Mouse (Mus musculus) neural tube, embryonic 13.5 days (tissue): Measurements from ENCODE around the gene Rnf43. TPM values are rescaled to one million over a fixed set of nuclear protein-coding genes. Genes with fewer than 3 reads are reported as not detected.

ENCODE experiments used
- ATAC-seq: fragments of 200-750 bp; cut with Nextera tagmentation; 2 replicates; pipeline ENCODE4 v1.8.0; 2017; ENCODE audit warnings: low read depth, mild to moderate bottlenecking, moderate TSS enrichment, moderate library complexity
- H3K27ac ChIP-seq: fragments of 300-500 bp; sonication (generic); replicated peaks from 2 replicates; pipeline ENCODE4 v1.5.1; 2015; ENCODE audit warnings: moderate library complexity, mild to moderate bottlenecking, inconsistent platforms
- H3K27me3 ChIP-seq: fragments of 300-500 bp; sonication (generic); 2 replicates; pipeline ENCODE4 v1.6.1; 2015; ENCODE audit warnings: mild to moderate bottlenecking, inconsistent platforms
- H3K36me3 ChIP-seq: fragments of 300-500 bp; sonication (generic); 2 replicates; pipeline ENCODE4 v1.6.1; 2015; ENCODE audit warnings: mild to moderate bottlenecking, inconsistent platforms
- H3K4me1 ChIP-seq: fragments of 300-500 bp; sonication (generic); replicated peaks from 2 replicates; pipeline ENCODE4 v1.6.1; 2015; ENCODE audit warnings: inconsistent platforms
- H3K4me2 ChIP-seq: fragments of 300-500 bp; sonication (generic); 2 replicates; pipeline ENCODE4 v1.6.1; 2015; ENCODE audit warnings: inconsistent platforms, mild to moderate bottlenecking, moderate library complexity
- H3K4me3 ChIP-seq: fragments of 300-500 bp; sonication (generic); 2 replicates; pipeline ENCODE4 v1.5.1; 2015; ENCODE audit warnings: mild to moderate bottlenecking, inconsistent platforms
- H3K9ac ChIP-seq: fragments of 300-500 bp; sonication (generic); 2 replicates; pipeline ENCODE4 v1.6.1; 2015; ENCODE audit warnings: moderate library complexity, mild to moderate bottlenecking, inconsistent platforms
- H3K9me3 ChIP-seq: fragments of 300-500 bp; sonication (generic); 2 replicates; pipeline ENCODE4 v1.6.1; 2016; ENCODE audit warnings: inconsistent platforms
- WGBS: fragments of 180-500 bp; shearing (Covaris S2); methylation state at CpG from one replicate; pipeline ENCODE4 v1.1.7; 2015; 5-methylcytosine and 5-hydroxymethylcytosine counted together
- polyA plus RNA-seq: library from polyadenylated mRNA; unstranded; fragments of >200 nt; fragmentation: Nextera tagmentation; extraction: Ambion mirVana; gene quantifications from 2 replicates; pipeline ENCODE4 v1.2.1, GENCODE M21; 2015

Gene Rnf43
- polyA plus RNA-seq, 1 experiment from 2014 or later: 0.68 TPM

DNA sequence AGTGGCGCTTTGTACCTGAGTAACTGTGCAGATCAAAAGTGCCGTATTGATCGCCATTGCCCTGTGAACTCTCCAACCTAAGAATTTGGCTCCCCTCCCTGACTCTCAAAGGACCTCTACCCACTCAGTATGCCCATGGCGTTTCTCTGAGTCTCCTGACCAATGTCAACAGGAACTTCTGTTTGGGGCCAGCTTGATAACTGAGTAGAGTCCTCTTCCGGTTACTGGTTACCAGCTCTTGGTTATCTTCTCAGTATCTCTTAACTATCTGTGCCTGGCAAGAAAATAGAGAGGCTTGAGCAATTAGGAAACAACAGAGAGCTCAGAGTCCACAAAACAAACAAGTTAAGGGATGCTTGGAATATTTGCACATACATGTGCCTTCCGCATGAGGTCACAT, 38.6 kb downstream of the Rnf43 start:
- Histone ChIP-seq H3K9me3 (no peaks in the 10 kb centered on the region), H3K4me3 (no peak overlapping the region), H3K27me3 (no peaks in the 10 kb centered on the region), H3K4me2 (no peak overlapping the region), H3K9ac (no peak overlapping the region), H3K36me3 (no peaks in the 10 kb centered on the region), H3K27ac (no peak overlapping the region), H3K4me1 (no peaks in the 10 kb centered on the region)
- no peak for ATAC-seq
- 76% methylated on average over 6 of the region's 6 CpGs for WGBS

DNA sequence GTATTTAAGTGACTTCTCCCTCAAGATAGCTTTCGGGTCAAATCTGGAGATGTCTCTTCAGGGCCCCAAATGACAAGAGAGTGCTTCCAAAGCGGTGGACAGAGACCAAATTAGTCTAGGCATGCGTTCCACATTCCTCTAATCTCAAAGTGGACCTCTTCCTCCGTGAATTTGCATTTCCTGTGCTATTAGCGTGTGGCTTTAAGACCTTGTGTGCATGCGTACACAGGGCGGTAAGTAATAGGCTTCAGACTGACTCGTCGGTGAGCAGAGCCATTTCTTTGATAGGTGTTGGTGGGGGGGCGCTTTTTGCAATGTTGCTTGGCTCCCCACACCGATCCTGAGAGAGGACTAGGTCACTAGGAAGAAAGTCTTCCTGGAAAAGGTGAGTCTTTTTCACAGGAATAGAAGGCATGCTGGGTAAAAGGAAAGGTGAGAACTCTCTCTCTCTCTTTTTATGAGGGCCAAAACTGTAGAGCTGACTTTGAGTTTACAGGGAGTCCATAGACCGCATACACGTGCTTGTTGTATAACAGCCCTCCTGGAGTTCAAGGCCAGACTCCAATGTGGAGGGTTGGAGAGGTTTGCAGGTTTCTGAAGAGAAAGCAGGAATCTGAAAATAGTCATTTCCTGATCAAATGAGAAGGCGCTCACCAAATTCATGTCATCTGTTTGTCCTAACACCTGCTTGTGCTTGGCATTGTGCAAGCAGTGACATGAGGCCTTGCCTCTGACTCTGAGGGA, 39.5 kb downstream of the Rnf43 start:
- Histone ChIP-seq H3K9ac (no peak overlapping the region), H3K4me3 (no peak overlapping the region), H3K27me3 (no peaks in the 10 kb centered on the region), H3K27ac (no peak overlapping the region), H3K4me2 (no peak overlapping the region), H3K4me1 (no peaks in the 10 kb centered on the region), H3K36me3 (no peaks in the 10 kb centered on the region), H3K9me3 (no peaks in the 10 kb centered on the region)
- WGBS: 86% methylated on average over 14 of the region's 14 CpGs
- no peak for ATAC-seq

DNA sequence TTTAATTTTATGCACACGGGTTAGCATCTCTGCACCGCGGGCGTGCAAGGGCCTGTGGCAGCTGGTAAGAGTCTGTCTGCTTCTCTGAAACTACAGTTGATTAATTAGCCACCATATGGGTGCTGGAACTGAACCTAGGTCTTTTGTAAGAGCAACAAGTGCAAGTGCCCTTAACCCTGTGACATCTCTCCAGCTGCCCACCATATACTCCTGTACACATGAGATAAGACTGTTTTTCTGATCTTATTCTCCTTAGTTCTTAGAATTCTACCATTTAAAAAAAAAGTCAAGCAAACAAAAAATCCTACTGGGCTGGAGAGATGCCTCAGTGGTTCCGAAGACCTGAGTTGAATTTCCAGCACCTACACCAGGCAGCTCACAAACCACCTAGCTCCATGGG, 41.1 kb downstream of the Rnf43 start:
- Histone ChIP-seq H3K36me3 (no peaks in the 10 kb centered on the region), H3K4me3 (no peak overlapping the region), H3K27me3 (peaks cover 4% of the 10 kb centered on the region; the same call in 1 of the 2 replicates), H3K4me1 (no peaks in the 10 kb centered on the region; the same call in 1 of the 2 replicates), H3K9me3 (no peaks in the 10 kb centered on the region), H3K27ac (no peak overlapping the region), H3K9ac (no peak overlapping the region), H3K4me2 (no peak overlapping the region)
- 66% methylated on average over 5 of the region's 5 CpGs for WGBS
- ATAC-seq: no peak

DNA sequence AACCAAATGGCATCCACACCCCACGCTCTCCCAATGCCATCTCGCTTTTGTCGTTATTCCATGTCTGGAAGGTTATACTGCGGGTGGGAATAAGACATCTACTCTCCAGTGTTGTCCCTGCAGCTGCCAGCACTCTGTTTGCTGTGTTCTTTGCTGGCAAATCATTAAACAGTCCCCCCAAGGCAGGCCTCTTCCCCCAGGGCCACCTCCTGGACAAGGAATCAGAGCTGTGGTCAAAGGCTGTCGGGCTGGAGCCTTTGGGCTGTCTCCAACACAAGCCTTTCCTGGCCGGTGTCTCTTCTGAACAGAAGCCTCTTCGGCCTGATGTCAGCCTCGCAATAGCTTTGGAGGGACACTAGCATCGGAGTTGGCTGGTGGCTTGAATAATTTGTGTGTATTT, 41.8 kb downstream of the Rnf43 start:
- no peak overlapping the region for H3K4me3 ChIP-seq
- no peak for ATAC-seq
- H3K9me3 ChIP-seq: no peaks in the 10 kb centered on the region
- H3K9ac ChIP-seq: no peak overlapping the region
- H3K27me3 ChIP-seq: peaks cover 6% of the 10 kb centered on the region
- H3K27ac ChIP-seq: no peak overlapping the region
- no peaks in the 10 kb centered on the region; the same call in 1 of the 2 replicates for H3K4me1 ChIP-seq
- H3K36me3 ChIP-seq: no peaks in the 10 kb centered on the region
- no peak overlapping the region for H3K4me2 ChIP-seq
- WGBS: 86% methylated on average over 9 of the region's 9 CpGs

DNA sequence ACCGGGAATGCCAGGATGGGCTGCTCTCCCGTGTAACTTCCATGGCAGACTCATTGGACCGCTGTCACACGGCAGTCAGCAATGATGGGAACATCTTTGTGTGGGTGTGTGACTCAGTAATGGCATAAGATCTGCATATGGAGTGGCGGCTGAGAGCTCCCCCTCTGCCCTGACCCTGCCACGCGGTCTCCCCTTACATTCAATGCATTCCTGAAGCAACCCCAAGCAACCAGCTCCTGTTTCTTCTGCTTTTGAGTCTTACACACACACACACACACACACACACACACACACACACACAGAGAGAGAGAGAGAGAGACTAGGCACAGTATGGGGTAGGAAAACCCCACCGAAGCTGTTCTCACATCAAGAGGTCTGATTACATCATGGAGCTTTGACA, 45.0 kb downstream of the Rnf43 start:
- Histone ChIP-seq H3K36me3 (no peaks in the 10 kb centered on the region), H3K9ac (no peak overlapping the region), H3K4me1 (peaks cover 12% of the 10 kb centered on the region; the same call in 1 of the 2 replicates), H3K9me3 (no peaks in the 10 kb centered on the region), H3K4me3 (no peak overlapping the region), H3K27me3 (peaks cover 26% of the 10 kb centered on the region), H3K4me2 (no peak overlapping the region), H3K27ac (no peak overlapping the region)
- no peak for ATAC-seq
- 26% methylated on average over 8 of the region's 8 CpGs for WGBS

DNA sequence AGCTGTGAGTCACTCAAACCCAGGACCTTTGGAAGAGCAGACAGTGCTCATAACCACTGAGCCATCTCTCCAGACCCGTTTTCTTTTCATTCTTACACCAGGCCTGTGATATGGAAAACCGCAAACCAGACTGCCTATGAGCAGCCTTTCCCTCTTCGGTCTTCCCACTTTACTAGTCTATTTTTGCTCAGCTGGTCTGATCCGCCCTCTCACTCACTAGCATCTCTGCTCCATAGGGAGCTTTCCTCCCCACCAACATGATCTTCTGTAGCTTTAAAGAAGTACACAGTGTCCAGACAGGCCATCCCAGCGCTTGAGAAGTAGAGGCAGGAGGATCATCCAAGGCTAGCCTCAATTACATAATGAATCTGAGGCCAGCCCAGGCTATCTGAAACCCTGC, 46.5 kb downstream of the Rnf43 start:
- no peaks in the 10 kb centered on the region for H3K9me3 ChIP-seq
- no peak overlapping the region for H3K4me2 ChIP-seq
- no peak overlapping the region for H3K27ac ChIP-seq
- ATAC-seq: no peak
- peaks cover 12% of the 10 kb centered on the region; the same call in 1 of the 2 replicates for H3K4me1 ChIP-seq
- H3K4me3 ChIP-seq: no peak overlapping the region
- peaks cover 26% of the 10 kb centered on the region for H3K27me3 ChIP-seq
- H3K9ac ChIP-seq: no peak overlapping the region
- no peaks in the 10 kb centered on the region for H3K36me3 ChIP-seq
- WGBS: 79% methylated on average over 5 of the region's 5 CpGs

DNA sequence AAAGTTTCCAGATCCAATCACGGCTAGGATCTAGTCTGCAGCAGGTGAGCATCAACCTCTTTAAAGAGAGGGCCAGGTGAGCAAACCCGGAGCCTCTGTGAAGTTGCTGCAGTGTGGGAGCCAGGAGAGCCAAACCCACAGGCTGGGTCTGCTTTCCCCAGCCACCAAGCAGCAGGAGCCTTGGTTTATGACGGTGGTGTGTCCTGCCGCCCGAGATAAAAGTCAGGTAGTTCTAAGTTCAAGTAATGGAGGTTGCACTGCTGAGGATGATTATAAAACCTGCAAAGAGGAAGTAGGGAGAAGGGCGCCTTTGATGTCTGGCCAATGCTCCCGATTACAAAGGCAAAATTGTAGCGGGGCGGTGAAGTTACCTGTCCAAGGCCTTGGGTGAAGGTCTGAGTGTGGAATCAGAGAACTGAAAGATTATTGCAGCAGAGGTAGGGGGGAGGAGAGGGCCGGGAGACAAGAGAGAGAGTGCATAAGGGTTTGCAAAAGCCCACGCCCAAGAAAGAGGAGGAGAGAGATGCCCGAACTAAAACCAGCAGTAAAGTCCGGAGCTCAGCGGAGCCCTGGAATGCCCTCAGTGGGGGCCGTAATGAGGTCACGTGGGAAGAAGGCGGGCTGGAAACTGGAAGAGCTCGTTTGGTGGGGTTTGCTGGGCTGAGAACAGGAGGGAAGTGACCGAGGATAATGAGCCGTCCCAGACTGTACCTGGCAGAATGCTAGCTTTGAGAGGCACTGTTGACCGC, 47.2 kb downstream of the Rnf43 start:
- Histone ChIP-seq H3K4me3 (peak overlapping the region; percentile 20), H3K27ac (no peak overlapping the region), H3K9ac (peak overlapping the region; percentile 55; the same call in 1 of the 2 replicates), H3K36me3 (no peaks in the 10 kb centered on the region), H3K27me3 (peaks cover 26% of the 10 kb centered on the region), H3K9me3 (no peaks in the 10 kb centered on the region), H3K4me1 (peaks cover 12% of the 10 kb centered on the region; the same call in 1 of the 2 replicates), H3K4me2 (peak overlapping the region; percentile 49)
- 5% methylated on average over 21 of the region's 21 CpGs for WGBS
- ATAC-seq: no peak

DNA sequence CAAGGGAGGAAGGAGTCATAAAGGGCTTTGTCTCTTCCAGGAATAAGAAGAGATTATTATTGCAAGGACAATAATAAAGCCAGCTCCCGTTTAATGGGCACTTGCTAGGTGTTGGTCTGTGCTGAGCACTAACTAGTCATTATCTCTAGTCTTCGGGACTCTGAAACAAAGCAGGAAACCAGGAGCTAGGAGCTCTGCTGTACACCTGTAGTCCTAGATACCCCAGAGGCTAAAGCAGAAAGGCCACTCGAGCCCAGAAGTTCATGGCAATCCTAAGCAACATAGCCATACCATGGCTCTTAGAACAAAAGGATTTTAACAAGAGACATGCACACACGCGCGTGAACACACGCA, 47.7 kb downstream of the Rnf43 start:
- 51% methylated on average over 7 of the region's 7 CpGs for WGBS
- H3K9me3 ChIP-seq: no peaks in the 10 kb centered on the region
- H3K9ac ChIP-seq: peak overlapping the region; percentile 55; the same call in 1 of the 2 replicates
- peaks cover 26% of the 10 kb centered on the region for H3K27me3 ChIP-seq
- H3K4me1 ChIP-seq: peaks cover 12% of the 10 kb centered on the region; the same call in 1 of the 2 replicates
- H3K4me2 ChIP-seq: peak overlapping the region; percentile 49
- no peak overlapping the region for H3K27ac ChIP-seq
- H3K36me3 ChIP-seq: no peaks in the 10 kb centered on the region
- ATAC-seq: no peak
- peak overlapping the region; percentile 20 for H3K4me3 ChIP-seq

DNA sequence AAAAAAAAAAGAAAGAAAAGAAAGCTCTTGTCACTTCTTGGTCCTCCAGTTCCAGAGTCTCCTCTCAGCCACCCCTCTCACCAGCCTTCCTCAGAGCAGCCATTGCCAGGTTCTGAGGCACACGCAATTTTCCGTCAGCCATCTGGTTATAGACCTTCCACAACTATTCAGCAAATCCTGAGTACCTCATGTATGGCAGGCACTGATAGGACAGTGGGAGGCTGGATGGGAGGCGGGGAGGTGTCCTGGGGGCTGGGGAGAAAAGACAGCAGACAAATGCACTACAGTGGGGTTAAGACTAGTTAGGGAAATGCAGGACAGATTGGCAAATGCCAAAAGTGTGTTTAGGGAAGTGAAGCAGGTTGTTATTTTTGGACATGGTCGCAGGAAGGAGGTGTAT, 49.7 kb downstream of the Rnf43 start:
- Histone ChIP-seq H3K27me3 (peaks cover 26% of the 10 kb centered on the region), H3K4me3 (no peak overlapping the region), H3K36me3 (no peaks in the 10 kb centered on the region), H3K4me2 (no peak overlapping the region), H3K4me1 (peaks cover 12% of the 10 kb centered on the region; the same call in 1 of the 2 replicates), H3K9ac (no peak overlapping the region), H3K27ac (no peak overlapping the region), H3K9me3 (no peaks in the 10 kb centered on the region)
- WGBS: 85% methylated on average over 4 of the region's 4 CpGs
- ATAC-seq: no peak

DNA sequence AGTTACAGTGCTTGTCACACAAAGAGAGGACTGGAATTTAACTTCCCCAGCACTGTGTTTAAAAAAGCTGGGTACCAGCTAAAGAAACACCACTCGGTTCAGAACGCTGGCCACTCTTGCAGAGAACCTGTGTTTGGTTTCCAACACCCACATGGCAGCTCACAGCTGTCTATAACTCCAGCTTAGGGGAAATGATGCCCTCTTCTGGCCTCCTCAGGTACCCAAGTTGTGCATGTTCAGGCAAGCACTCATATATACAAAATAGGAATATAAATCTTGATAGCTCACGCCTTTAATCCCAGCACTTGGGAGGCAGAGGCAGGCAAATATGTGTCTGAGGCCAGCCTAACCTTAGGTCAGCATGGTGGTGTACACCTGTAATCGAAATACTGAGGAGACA, 53.5 kb downstream of the Rnf43 start:
- 88% methylated on average over 4 of the region's 4 CpGs for WGBS

DNA sequence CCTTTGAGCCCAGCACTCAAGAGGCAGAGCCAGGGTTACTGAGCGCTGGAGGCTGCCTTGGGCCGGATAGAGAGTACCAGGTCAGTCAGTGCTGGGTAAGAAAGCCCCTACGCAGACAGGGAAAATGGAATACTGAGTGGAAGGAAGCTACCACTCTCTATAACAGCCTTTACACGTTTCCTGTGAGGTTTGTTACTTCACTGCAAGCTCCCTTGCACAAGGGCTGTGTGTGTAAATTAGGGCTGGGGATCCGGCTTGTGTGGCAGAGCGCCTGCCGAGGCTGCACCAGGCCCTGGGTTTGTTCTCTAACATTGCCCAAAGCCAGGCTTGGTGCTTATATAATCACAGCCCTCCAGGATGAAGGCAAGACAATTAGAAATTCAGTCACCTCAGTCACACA, 57.0 kb downstream of the Rnf43 start:
- no peak overlapping the region for H3K27ac ChIP-seq
- no peaks in the 10 kb centered on the region for H3K4me1 ChIP-seq
- H3K9ac ChIP-seq: no peak overlapping the region
- no peak for ATAC-seq
- H3K4me2 ChIP-seq: no peak overlapping the region
- no peak overlapping the region for H3K4me3 ChIP-seq
- 72% methylated on average over 7 of the region's 7 CpGs for WGBS
- H3K9me3 ChIP-seq: no peaks in the 10 kb centered on the region
- no peaks in the 10 kb centered on the region for H3K36me3 ChIP-seq
- no peaks in the 10 kb centered on the region; the same call in 1 of the 2 replicates for H3K27me3 ChIP-seq

More for the DNA sequence above, 53.5 kb downstream of the Rnf43 start:
- H3K9me3 ChIP-seq: no peaks in the 10 kb centered on the region
- no peaks in the 10 kb centered on the region for H3K4me1 ChIP-seq
- no peak overlapping the region for H3K4me2 ChIP-seq
- no peak overlapping the region for H3K27ac ChIP-seq
- ATAC-seq: no peak
- H3K36me3 ChIP-seq: no peaks in the 10 kb centered on the region
- no peak overlapping the region for H3K9ac ChIP-seq
- peaks cover 4% of the 10 kb centered on the region for H3K27me3 ChIP-seq
- H3K4me3 ChIP-seq: no peak overlapping the region

DNA sequence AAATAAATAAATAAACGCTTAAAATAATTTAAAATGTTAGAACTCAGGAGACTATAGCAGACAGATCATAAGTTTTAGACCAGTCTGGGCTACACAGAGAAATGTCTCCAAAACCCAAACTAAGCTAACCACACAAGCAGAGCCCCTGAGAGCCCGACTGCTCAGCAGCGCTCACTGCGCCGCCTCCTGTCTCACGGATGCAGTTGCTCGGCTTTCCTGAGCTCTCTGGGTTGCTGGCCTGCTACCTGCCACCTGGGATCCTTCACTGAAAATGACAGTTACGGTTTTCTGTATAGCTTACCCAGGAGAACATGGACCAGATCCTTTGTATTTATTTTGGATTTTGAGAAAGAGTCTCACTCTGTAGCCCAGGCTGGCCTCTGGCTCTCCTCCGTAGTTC, 57.8 kb downstream of the Rnf43 start:
- WGBS: 53% methylated on average over 9 of the region's 9 CpGs
- Histone ChIP-seq H3K4me1 (no peaks in the 10 kb centered on the region), H3K27me3 (no peaks in the 10 kb centered on the region; the same call in 1 of the 2 replicates)

More for the DNA sequence above, 57.8 kb downstream of the Rnf43 start:
- Histone ChIP-seq H3K9ac (no peak overlapping the region), H3K4me3 (no peak overlapping the region), H3K4me2 (no peak overlapping the region), H3K9me3 (no peaks in the 10 kb centered on the region), H3K27ac (no peak overlapping the region), H3K36me3 (no peaks in the 10 kb centered on the region)
- ATAC-seq: no peak
